In genomic region chr8:94199202-94199869, GRCm38 (mm10) we compare ENCODE assay signal across 7 mouse cellular contexts. TPM values are rescaled to one million over a fixed set of nuclear protein-coding genes. Genes with fewer than 3 reads are reported as not detected.
DNase-seq lines count a peak whose midpoint lies in the region; ATAC-seq and TF ChIP-seq lines count a peak whose summit lies in the region.

No protein-coding gene starts in this region.

- no peak overlapping the region for H3K4me3 ChIP-seq in G1E (ENCODE audit: low read depth, low read length)

- peak; percentile 77 for DNase-seq in CD4-positive, CD25-positive, alpha-beta regulatory T cell, adult 2 months (ENCODE audit: low read depth, low spot score)
- peak; percentile 54 for DNase-seq in G1E (ENCODE audit: low spot score)
- peak; percentile 74 to 80 for DNase-seq in cerebellum, postnatal 14 days
- DNase-seq in gastrocnemius, postnatal 25 days = peak; percentile 36
- DNase-seq in kidney, postnatal 14 days = peak; percentile 75
- peak; percentile 78 for DNase-seq in lung, postnatal 10 days
- peak; percentile 60 for DNase-seq in right cerebral cortex, postnatal 25 days

- peak; percentile 22; the same call in 1 of the 2 replicates for ATAC-seq in G1E (ENCODE audit: extremely low read depth, insufficient number of reproducible peaks, low FRiP score, poor library complexity, severe bottlenecking)

- peaks cover 3% of the 10 kb centered on the region; the same call in 1 of the 2 replicates for H3K4me1 ChIP-seq in G1E (ENCODE audit: insufficient read depth, low read depth, low read length)

- no peaks in the 10 kb centered on the region for H3K36me3 ChIP-seq in G1E (replicated peaks)

- H3K9me3 ChIP-seq in G1E (replicated peaks) = no peaks in the 10 kb centered on the region

- H3K27me3 ChIP-seq in G1E (ENCODE audit: insufficient read depth, low read length) = 0 out of 2 replicates have a peak, but pooled peaks cover 3% of the 10 kb centered on the region

- peak; percentile 73 for TF ChIP-seq CTCF in G1E (IDR thresholded peaks at IDR 0.05; ENCODE audit: low read depth, low read length)

RNA-seq across cellular contexts. Expression of gene Nup93, which starts 15.0 kb away (rescaled TPM):
- total RNA-seq in G1E (2014; fragmentation: Nextera tagmentation) = 37.7 and 39.9 TPM in 2 replicates
- total RNA-seq in G1E (2017) = 40.8 and 42.5 TPM in 2 replicates
- 5.6 and 6.0 TPM in 2 replicates for polyA plus RNA-seq in G1E (2012)
- total RNA-seq in gastrocnemius, postnatal 25 days (2021) = 10 to 100 TPM in 1 of 2 experiments, 1 to 10 TPM in 1; 9.8 to 10.1 TPM

RNA-seq across cellular contexts. Expression of gene Mt1, which starts 20.5 kb away (rescaled TPM):
- 1,659 and 2,059 TPM in 2 replicates for total RNA-seq in G1E (2014; fragmentation: Nextera tagmentation)
- 5,034 and 5,354 TPM in 2 replicates for total RNA-seq in G1E (2017)
- 1,198 and 3,016 TPM in 2 replicates for polyA plus RNA-seq in G1E (2012)
- 10 to 100 TPM; 63.7 to 91.7 TPM for total RNA-seq in gastrocnemius, postnatal 25 days (2021)

RNA-seq across cellular contexts. Expression of gene Mt2, which starts 26.9 kb away (rescaled TPM):
- 541 and 661 TPM in 2 replicates for total RNA-seq in G1E (2014; fragmentation: Nextera tagmentation)
- 2,059 and 2,753 TPM in 2 replicates for total RNA-seq in G1E (2017)
- 6,726 and 9,419 TPM in 2 replicates for polyA plus RNA-seq in G1E (2012)
- total RNA-seq in gastrocnemius, postnatal 25 days (2021) = 100 to 1,000 TPM in 1 of 2 experiments, 10 to 100 TPM in 1; 61.6 to 106 TPM

RNA-seq across cellular contexts. Expression of gene Mt3, which starts 46.9 kb away (rescaled TPM):
- total RNA-seq in G1E (2014; fragmentation: Nextera tagmentation) (not detected in 2 replicates), G1E (2017) (not detected in 2 replicates)
- not detected in 2 replicates for polyA plus RNA-seq in G1E (2012)
- total RNA-seq in gastrocnemius, postnatal 25 days (2021) = 1 to 10 TPM; 5.0 to 5.1 TPM

Comparison
In these comparisons a context has a peak if more than half of its experiments do, and no peak if none do; other contexts are left out.
1. RNA of gene Mt1, which starts 20.5 kb away (total RNA-seq): 1,659 to 5,354 TPM in G1E; 63.7 to 91.7 TPM in gastrocnemius, postnatal 25 days; every median in the first group is over 10 times any median in the second.
2. RNA of gene Mt2, which starts 26.9 kb away (total RNA-seq): 541 to 2,753 TPM in G1E; 61.6 to 106 TPM in gastrocnemius, postnatal 25 days; every median in the first group is over 4 times any median in the second.
3. Peak in every context shown above with its lines, with median percentiles within 50 percentile points of each other: DNase-seq.